Mouse (Mus musculus) E14TG2a.4 (cell line): ENCODE measurements around the gene Tox3.

Experiments
- CTCF ChIP-seq: conservative IDR thresholded peaks from 2 replicates; pipeline ENCODE4 v1.5.1; 2014; ENCODE audit warnings: low read length
- NANOG ChIP-seq: IDR thresholded peaks from 2 replicates; pipeline ENCODE4 v1.6.1; 2014; ENCODE audit warnings: borderline replicate concordance, low read length, mixed read lengths
- POU5F1 ChIP-seq: IDR thresholded peaks from 2 replicates; pipeline ENCODE4 v1.6.1; 2014; ENCODE audit warnings: low read length, borderline replicate concordance

DNA sequence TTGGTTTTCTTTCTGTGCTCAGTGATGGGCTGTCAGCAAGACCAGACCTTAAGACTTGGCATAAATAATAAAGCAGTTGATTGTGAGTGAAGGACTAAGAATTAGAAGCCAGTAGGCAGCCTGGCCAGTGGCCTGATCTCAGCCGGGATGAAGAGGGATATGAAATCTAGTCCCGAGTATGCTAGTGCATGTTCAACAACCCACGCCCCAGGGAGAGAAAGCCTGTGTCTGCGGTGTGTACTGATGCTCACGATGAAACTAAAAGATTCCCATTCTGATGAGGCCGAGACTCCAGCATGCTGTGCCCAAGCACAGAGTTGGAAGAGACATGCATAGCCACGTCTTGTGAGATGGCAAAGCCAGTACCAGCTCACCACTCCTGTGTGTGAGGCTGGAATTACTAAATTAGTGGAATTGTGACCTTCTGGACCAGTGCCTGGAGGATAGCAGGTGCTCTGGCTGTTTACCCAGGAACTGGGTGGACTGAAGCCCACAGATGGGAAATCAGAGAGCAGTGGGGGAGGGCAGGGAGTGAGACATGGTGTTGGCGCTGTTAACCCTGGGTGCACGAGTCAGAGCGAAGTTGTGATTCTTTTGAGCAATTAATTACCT is 23.6 kb upstream of the Tox3 start:
- TF ChIP-seq CTCF, result no peak
- no peak for TF ChIP-seq POU5F1
- TF ChIP-seq NANOG, result no peak
